Mouse (Mus musculus) cerebellum, adult 2 months (tissue): ENCODE data around the gene Myrfl.
A peak's percentile ranks its signal among the peaks of the same experiment; 100 is the strongest.

Experiments used
- CTCF ChIP-seq: fragments of 200-500 bp; IDR thresholded peaks from 2 replicates; pipeline ENCODE4 v1.5.1; 2011; ENCODE audit warnings: low read depth, mild to moderate bottlenecking, control low read depth, low read length, moderate library complexity, borderline replicate concordance; ENCODE audit not compliant: insufficient read depth
- POLR2A ChIP-seq: fragments of 200-500 bp; IDR thresholded peaks from 2 replicates; pipeline ENCODE4 v1.6.1; 2011; ENCODE audit warnings: low read length, control low read depth, borderline replicate concordance; ENCODE audit not compliant: insufficient read depth

DNA sequence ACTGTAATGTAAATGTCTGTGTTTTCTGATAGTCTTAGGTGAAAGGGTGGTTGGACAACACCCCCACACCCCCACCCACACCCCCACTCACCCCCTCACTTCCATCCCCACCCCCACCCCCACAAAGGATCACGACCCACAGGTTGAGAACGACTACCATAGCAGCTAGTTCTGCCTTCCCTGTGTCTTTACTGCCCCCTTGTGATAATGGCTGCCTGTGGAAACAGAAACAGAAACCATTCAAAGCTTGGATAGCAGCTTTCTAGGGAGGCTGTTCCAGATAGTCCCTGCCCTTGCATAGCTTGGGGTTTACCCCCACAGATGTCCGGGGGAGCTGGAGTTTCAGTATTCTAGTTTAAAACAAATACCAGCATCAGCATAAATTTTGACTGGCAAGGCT is 3.0 kb downstream of the Myrfl start:
- TF ChIP-seq POLR2A = no peak
- TF ChIP-seq CTCF = peak; percentile 76
